Mouse (Mus musculus) R1 (cell line): ENCODE measurements around the gene Taok2.

Experiments
- DNase-seq: peaks from one replicate; pipeline ENCODE4 v3.0.0-alpha.2; 2018; ENCODE audit warnings: low read depth, low spot score

Taok2 gene

DNA sequence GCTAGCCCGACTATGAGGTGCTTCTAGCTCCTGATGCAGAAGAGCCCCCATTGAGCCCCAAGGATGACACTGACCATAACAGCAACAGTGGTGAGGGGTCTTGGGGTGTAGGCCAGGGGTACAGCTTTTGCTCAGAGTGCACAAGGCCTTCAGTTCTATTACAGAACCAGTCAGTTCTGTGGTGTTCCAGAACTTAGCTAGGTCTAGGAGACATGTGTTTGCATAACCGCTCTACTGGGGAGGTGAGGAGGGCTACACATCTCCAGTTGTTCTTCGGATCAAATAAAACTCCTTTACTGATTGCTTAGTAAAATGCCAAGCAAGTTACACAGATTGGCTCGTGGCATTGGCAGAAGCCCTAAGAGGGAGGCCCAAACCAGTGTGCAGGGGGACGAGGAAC, 53.0 kb downstream of the Taok2 start, which contains the start of gene 4930451I11Rik:
Gene 4930451I11Rik (minus strand): TSS at position 101 of the 400 bp plus-strand sequence.
- DNase-seq: no peak

DNA sequence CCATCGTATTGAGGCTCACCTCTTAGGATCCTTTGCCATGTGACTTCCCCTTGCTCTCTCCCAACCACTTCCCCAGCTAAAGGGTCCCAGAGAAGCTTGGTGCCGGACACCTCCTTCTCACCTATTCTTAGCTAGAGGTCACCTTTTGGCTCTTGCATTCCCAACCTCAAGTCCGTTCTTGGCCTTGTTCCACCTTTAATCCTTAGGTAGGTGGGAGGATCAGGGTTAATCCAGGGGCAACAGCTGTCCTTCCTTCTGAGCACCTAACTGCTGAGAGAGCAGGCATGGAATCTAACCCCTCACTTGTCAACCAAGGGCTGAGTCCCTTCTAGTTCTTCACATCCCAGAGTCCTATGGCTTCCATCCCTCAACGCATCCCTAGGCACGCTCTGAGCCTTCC, 58.6 kb downstream of the Taok2 start:
- no peak for DNase-seq

DNA sequence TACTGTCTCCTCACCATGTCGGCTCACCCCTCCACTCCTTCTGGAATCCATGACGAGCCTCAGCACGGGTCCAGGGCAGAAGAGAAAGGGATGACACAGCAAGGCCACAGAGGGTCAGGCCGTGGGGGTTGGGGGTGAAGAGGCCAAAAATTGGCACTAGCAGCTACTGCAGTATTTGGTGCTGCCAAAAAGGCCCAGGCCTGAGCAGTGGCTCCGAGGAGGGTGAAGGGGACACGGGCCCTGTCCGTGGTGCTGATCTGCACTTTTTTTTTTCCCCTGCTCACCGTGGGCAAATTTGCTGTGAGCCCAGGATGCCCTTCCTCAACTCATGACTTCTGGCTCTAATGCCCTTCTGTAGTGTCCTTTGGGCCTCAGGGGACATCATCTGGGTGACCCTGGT, 59.1 kb downstream of the Taok2 start:
- DNase-seq: no peak

DNA sequence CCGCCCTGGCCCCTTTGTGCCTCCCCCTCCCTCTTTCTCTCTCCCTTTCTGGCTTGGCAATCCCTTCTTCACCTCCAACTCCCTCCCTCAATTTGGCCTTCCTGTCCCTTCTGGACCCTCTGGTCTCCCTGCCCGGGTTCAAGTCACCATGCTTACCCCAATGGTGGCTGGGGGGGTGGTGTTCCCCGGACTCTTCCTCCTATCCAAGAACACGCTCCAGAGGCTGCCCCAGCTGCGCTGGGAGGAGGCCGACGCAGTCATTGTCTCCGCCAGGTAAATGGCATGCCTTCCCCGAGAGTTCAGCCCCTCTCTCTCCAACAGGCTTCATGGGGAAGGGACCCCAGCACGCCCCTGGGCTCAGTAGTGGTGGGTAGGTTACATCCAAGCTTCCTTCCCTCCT, 60.6 kb downstream of the Taok2 start:
- no peak for DNase-seq

DNA sequence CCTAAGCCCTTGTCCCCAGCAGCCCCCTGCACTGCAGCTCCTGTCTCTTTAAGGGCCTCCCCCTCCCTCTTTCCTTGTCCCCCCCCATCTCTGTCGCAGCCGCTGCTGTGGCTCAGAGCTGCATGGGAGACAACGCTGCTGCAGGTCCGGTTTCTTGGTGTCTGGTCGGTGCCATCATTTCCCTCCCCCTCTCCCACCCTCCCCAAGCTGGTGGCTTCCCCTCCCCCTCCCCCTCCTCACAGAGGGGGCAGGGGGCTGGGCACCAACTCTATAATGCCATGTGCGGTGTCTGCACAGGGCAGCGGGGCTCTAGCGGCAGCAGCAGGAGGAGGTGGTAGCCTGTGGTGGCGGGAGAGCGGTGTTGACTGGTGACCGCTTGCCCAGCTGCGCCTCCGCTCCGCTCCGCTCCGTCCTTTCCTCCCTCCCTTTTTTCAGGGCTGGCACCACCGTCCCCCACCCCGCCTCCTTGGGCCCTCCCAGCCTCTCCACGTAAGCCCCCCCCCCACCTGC, 61.2 kb downstream of the Taok2 start:
- DNase-seq: no peak

DNA sequence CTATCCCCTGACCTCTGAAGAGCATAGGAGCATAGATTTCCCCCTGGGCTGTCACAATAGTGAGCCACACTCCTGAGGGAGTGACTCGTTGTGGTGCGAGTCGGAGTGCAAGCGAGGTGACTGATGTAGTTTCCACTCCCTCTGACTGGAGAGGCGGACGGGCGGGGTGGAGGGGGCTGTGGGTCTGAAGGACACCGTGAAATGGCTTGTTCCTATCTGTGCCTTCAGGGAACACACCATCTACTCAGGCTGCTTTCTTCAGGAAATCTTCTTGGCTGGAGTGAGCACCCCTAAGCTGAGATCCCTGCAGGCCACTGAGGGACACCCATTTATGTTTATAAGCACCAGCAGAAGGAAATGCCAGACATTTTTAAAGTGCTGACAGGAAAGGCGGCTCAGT, 61.8 kb downstream of the Taok2 start:
- no peak for DNase-seq

DNA sequence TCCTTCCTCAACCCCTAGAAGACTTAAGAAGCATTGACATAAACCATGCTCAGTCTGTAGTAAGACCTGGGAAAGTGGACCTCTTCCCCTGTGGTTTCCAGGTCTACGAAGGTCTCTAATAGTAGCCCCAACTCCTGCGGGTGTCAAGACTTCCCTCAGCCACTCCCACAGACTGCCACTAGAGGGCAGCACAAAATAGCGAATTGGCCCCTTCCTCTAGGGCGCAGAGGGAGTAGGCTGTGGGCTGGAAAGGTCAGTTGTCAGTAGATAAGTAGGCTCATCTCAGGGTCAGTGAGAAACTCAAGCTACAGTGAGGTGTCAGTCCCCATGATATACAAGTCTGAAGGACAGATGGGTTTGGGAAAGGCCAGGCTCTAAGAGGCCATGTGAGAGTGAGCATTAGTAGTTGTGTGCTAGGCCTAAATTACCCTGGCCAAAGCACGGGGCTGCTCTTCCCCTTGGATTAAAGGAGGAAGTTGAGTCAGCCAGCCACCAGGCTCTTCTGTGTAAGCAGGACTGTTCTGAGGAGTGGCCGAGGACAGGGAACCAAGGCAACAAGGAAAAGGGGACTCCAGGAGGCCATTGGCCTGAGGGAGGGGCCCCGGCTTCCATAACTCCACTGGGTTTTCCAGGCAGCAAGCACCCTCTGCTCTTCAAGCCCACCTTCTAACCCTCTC, 62.5 kb downstream of the Taok2 start:
- peak; percentile 84 for DNase-seq

DNA sequence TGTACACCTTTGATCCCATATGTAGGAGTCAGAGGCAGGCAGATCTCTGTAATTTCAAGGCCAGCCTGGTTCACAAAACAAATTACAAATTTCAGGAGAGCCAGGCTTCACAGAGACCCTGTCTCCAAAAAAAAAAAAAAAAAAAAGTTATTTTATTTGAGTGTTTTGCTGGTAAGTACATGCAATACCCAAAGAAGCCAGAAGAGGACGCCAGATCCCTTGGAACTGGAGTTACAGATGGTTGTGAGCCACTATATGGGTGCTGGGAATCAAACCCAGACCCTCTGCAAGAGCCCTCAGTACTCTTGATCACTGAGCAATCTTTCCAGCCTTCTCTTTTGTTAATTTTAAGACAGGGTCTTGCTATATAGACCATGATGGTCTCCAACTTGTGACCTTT, 65.7 kb downstream of the Taok2 start:
- DNase-seq: no peak

DNA sequence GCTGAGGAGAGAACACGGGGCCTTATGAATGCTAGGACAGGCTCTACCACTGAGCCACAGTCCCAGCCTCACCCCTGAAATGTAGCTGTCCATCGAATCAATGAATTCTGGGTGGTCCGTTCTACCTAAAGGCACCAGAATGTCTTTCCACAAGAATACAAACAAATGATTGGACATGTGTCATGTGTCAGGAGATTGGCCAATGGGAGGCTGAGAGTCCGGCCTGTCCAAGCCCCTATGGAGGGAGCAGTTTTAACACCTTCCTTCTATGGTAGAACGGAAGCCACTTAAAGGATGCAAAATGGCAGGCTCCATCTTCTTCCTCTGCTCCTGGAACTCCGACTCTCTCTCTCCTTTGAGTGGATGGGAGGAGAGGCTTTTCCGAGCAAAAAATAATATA, 66.9 kb downstream of the Taok2 start:
- peak; percentile 75 for DNase-seq

DNA sequence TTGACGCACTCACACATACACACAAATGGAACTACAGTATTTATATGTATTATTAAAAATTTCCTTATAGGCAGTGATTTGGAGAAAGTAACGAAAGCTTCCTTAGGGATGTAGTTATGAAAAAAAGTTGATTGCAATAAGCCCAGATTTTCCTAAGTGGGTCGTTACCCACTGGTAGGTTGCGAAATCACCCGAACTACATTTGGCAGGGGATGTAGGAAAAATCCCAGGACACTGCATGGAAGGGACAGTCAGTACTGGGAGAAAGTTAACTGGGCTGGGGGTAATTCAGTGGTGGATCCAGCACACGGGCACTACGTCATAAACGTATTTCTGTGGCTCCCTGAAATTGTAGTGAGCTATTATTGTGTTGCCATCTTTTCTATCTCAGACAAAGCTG, 68.0 kb downstream of the Taok2 start:
- no peak for DNase-seq

DNA sequence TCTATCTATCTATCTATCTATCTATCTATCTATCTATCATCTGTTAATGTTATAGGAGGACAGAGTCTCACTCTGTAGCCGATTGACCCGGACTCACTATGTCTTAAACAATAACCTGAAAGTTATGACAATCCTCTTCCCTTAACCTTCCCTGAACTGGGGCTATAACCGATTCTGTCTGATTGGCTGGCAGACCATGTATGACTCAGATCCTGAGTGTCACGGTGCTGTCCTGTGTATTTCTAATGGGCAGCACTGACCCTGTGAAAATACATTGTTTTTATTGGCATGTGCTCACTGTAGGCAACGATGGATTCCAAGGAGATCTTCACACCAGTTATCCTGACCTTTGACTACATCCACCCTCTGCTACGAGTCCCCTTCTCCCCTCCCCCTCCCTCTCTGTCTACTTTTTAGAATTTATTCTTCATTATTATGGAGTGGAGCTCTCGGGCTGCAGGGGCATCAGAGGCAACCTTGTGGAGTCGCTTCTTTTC, 68.7 kb downstream of the Taok2 start:
- no peak for DNase-seq
